Comparison of ENCODE assay signal across 7 mouse cellular contexts in genomic region chr5:22515745-22516144, GRCm38 (mm10). TPM values are rescaled to one million over a fixed set of nuclear protein-coding genes. Genes with fewer than 3 reads are reported as not detected.
DNase-seq lines count a peak whose midpoint lies in the region; ATAC-seq and TF ChIP-seq lines count a peak whose summit lies in the region.
"Not testable (repeated sequence)": the region's sequence is repeated elsewhere in the genome, so short reads cannot be mapped to it uniquely, and the experiment has no call there.

No protein-coding gene starts in this region.

- not testable (repeated sequence) for ATAC-seq in intestine, postnatal 0 days; liver, postnatal 0 days

- DNase-seq in A20 (ENCODE audit: low read depth, low spot score) (peak; percentile 30), NIH3T3 (ENCODE audit: low read depth) (peak; percentile 49)
- peak; percentile 60 for DNase-seq in cerebellum, adult 9-10 months
- not testable (repeated sequence) for DNase-seq in gastrocnemius, adult 2 months; liver, postnatal 0 days
- peak; percentile 49 for DNase-seq in retina, postnatal 1 day

- H3K4me3 ChIP-seq in gastrocnemius, adult 2 months; intestine, postnatal 0 days (ENCODE audit: low read depth, low read length); liver, postnatal 0 days (ENCODE audit: low read depth, low read length): not testable (repeated sequence)

- H3K4me2 ChIP-seq in intestine, postnatal 0 days (replicated peaks; ENCODE audit: low read depth); liver, postnatal 0 days (ENCODE audit: low read depth, low read length): not testable (repeated sequence)

- H3K9me3 ChIP-seq in intestine, postnatal 0 days (ENCODE audit: control insufficient read depth); liver, postnatal 0 days (ENCODE audit: low read length): not testable (repeated sequence)

- not testable (repeated sequence) for TF ChIP-seq EP300 in liver, postnatal 0 days (IDR thresholded peaks at IDR 0.05; ENCODE audit: low read depth)

- not testable (repeated sequence) for H3K27ac ChIP-seq in gastrocnemius, adult 2 months; intestine, postnatal 0 days (ENCODE audit: low read depth, low read length); liver, postnatal 0 days (ENCODE audit: low read depth)

- WGBS in intestine, postnatal 0 days, result 80% methylated on average over 4 of the region's 4 CpGs
- 81% methylated on average over 4 of the region's 4 CpGs for WGBS in liver, postnatal 0 days (ENCODE audit: insufficient replicate concordance)

- intact Hi-C loops in gastrocnemius, adult 2 months (cut with DNase I), result loop anchor here (5.0 kb wide), 1 partner anchor 528 kb away; no protein-coding TSS in a partner anchor

- H3K27me3 ChIP-seq in intestine, postnatal 0 days (replicated peaks; ENCODE audit: control insufficient read depth, insufficient read depth, low read length); liver, postnatal 0 days (ENCODE audit: insufficient read depth, low read length): not testable (repeated sequence)

- peaks cover 13% of the 10 kb centered on the region for H3K36me3 ChIP-seq in intestine, postnatal 0 days (ENCODE audit: control insufficient read depth, insufficient read depth)
- H3K36me3 ChIP-seq in liver, postnatal 0 days (replicated peaks; ENCODE audit: insufficient read depth, low read length), result peaks cover 19% of the 10 kb centered on the region

- TF ChIP-seq CTCF in gastrocnemius, adult 2 months (IDR thresholded peaks at IDR 0.05), result peak; percentile 37; the same call in 1 of the 2 replicates
- peak; percentile 48 for TF ChIP-seq CTCF in intestine, postnatal 0 days (IDR thresholded peaks at IDR 0.05; ENCODE audit: low read depth)
- peak; percentile 33 for TF ChIP-seq CTCF in liver, postnatal 0 days (IDR thresholded peaks at IDR 0.05; ENCODE audit: low read depth)

- H3K9ac ChIP-seq in intestine, postnatal 0 days (ENCODE audit: low read depth, low read length); liver, postnatal 0 days (replicated peaks): not testable (repeated sequence)

- not testable (repeated sequence) for H3K4me1 ChIP-seq in intestine, postnatal 0 days (replicated peaks; ENCODE audit: control insufficient read depth, insufficient read depth, low read length); liver, postnatal 0 days (ENCODE audit: insufficient read depth)

RNA-seq across cellular contexts. Expression of gene Orc5, which starts 34.5 kb away (rescaled TPM):
- 1 to 10 TPM; 7.1 to 8.7 TPM for total RNA-seq in gastrocnemius, adult 2 months (2021)
- 18.1 and 18.5 TPM in 2 replicates for polyA plus RNA-seq in intestine, postnatal 0 days (2015; fragmentation: Nextera tagmentation; extraction: Ambion mirVana)
- 26.0 and 26.3 TPM in 2 replicates for polyA plus RNA-seq in liver, postnatal 0 days (2015; fragmentation: Nextera tagmentation; extraction: Ambion mirVana)
